In the genomic region with DNA sequence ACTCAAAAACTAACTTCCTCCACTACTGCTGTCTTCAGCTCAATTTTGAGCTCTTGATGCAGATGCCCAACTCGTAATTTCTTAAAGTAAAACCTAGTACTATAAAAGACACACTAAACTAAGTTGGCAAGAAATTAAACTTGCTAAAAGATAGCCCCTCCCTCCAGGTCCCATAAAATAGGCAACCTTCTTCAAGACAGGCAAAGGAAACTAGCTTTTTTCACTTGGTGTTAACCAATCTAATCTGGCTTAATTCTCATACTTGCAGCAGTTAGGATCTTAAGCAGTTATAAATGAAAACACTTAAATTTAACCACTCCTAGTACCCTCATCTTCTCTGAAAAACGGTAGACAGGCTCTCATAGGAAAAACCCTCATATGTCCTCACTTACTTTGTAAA, we compare ENCODE assay signal across 8 mouse cellular contexts. TPM values are rescaled to one million over a fixed set of nuclear protein-coding genes. Genes with fewer than 3 reads are reported as not detected.
DNase-seq lines count a peak whose midpoint lies in the region; ATAC-seq and TF ChIP-seq lines count a peak whose summit lies in the region.

No protein-coding gene starts in this region.

- TF ChIP-seq EP300 in liver, embryonic 14.5 days (IDR thresholded peaks at IDR 0.05; ENCODE audit: low read depth) = no peak

- peak overlapping the region; percentile 74 for H3K4me3 ChIP-seq in erythroblast, embryonic 14.5 days (replicated peaks)
- H3K4me3 ChIP-seq in neural tube, embryonic 11.5 days (ENCODE audit: low read depth, low read length) = peak overlapping the region; percentile 96; the same call in 1 of the 2 replicates
- H3K4me3 ChIP-seq in liver, embryonic 14.5 days (ENCODE audit: insufficient read depth in 1 of 2, low read depth in 2 of 2, low read length in 2 of 2) = peak overlapping the region in 1 of 2 experiments; percentile 96; a peak in 2 of 4 replicates

- WGBS in neural tube, embryonic 11.5 days = 27% methylated on average over 2 of the region's 2 CpGs
- 14% methylated on average over 2 of the region's 2 CpGs for WGBS in liver, embryonic 14.5 days (ENCODE audit: insufficient replicate concordance)

- DNase-seq in neural tube, embryonic 11.5 days (ENCODE audit: low spot score) = no peak
- no peak for DNase-seq in neural tube, embryonic 10.5 days (ENCODE audit: extremely low spot score, low spot score)
- DNase-seq in liver, embryonic 14.5 days (ENCODE audit: low read depth in 3 of 3, low spot score in 3 of 3) = no peak
- DNase-seq in adrenal gland, adult (ENCODE audit: inconsistent age in 2 of 2, low spot score in 1 of 2) = no peak
- no peak for DNase-seq in kidney, postnatal 14 days
- DNase-seq in urinary bladder, postnatal 14 days (ENCODE audit: low spot score) = no peak

- TF ChIP-seq CTCF in liver, embryonic 14.5 days (IDR thresholded peaks at IDR 0.05; ENCODE audit: low read depth) = no peak

- H3K27me3 ChIP-seq in erythroblast, embryonic 14.5 days (ENCODE audit: control insufficient read depth) = no peaks in the 10 kb centered on the region
- no peaks in the 10 kb centered on the region for H3K27me3 ChIP-seq in neural tube, embryonic 11.5 days (ENCODE audit: control insufficient read depth, insufficient read depth, low read length)
- H3K27me3 ChIP-seq in liver, embryonic 14.5 days (ENCODE audit: control insufficient read depth, insufficient read depth, low read length) = no peaks in the 10 kb centered on the region

- H3K4me2 ChIP-seq in neural tube, embryonic 11.5 days (ENCODE audit: low read depth) = peak overlapping the region; percentile 71
- H3K4me2 ChIP-seq in liver, embryonic 14.5 days (ENCODE audit: low read depth) = peak overlapping the region; percentile 97

- H3K27ac ChIP-seq in neural tube, embryonic 11.5 days (ENCODE audit: low read depth, low read length) = no peak overlapping the region
- H3K27ac ChIP-seq in liver, embryonic 14.5 days = no peak overlapping the region

- H3K4me1 ChIP-seq in erythroblast, embryonic 14.5 days (ENCODE audit: control insufficient read depth) = peaks cover 40% of the 10 kb centered on the region
- H3K4me1 ChIP-seq in neural tube, embryonic 11.5 days (ENCODE audit: control insufficient read depth, insufficient read depth, low read length) = peaks cover 11% of the 10 kb centered on the region
- peaks cover 6 to 11% of the 10 kb centered on the region in 2 experiments for H3K4me1 ChIP-seq in liver, embryonic 14.5 days (replicated peaks; ENCODE audit: control insufficient read depth in 2 of 2, insufficient read depth in 2 of 2, low read length in 1 of 2)

- peaks cover 6% of the 10 kb centered on the region for H3K36me3 ChIP-seq in erythroblast, embryonic 14.5 days (ENCODE audit: control insufficient read depth)
- H3K36me3 ChIP-seq in neural tube, embryonic 11.5 days (ENCODE audit: control insufficient read depth, insufficient read depth, low read length) = no peaks in the 10 kb centered on the region
- H3K36me3 ChIP-seq in liver, embryonic 14.5 days (replicated peaks; ENCODE audit: control insufficient read depth, insufficient read depth, low read depth) = no peaks in the 10 kb centered on the region

- no peak overlapping the region; the same call in 1 of the 2 replicates for H3K9ac ChIP-seq in neural tube, embryonic 11.5 days (ENCODE audit: low read length)
- peak overlapping the region; percentile 28 for H3K9ac ChIP-seq in liver, embryonic 14.5 days (replicated peaks)

- H3K9me3 ChIP-seq in erythroblast, embryonic 14.5 days (ENCODE audit: control insufficient read depth, low read length) = no peaks in the 10 kb centered on the region
- H3K9me3 ChIP-seq in neural tube, embryonic 11.5 days (ENCODE audit: control insufficient read depth, low read length) = no peaks in the 10 kb centered on the region
- no peaks in the 10 kb centered on the region for H3K9me3 ChIP-seq in liver, embryonic 14.5 days (ENCODE audit: control insufficient read depth, low read length)

- ATAC-seq in erythroblast, adult 5-6 weeks (replicated peaks; ENCODE audit: low FRiP score, poor library complexity, severe bottlenecking) = no peak
- no peak for ATAC-seq in neural tube, embryonic 11.5 days (ENCODE audit: insufficient read depth, low FRiP score, low TSS enrichment)
- ATAC-seq in liver, embryonic 14.5 days (ENCODE audit: insufficient read depth) = no peak

RNA-seq across cellular contexts. Expression of gene Bptf, which starts 2.3 kb away (rescaled TPM):
- 6.8 and 9.7 TPM in 2 replicates for polyA plus RNA-seq in erythroblast, embryonic 14.5 days (2012)
- total RNA-seq in erythroblast, adult 5-6 weeks (2015; ENCODE audit: low replicate concordance) = 30.4 and 37.8 TPM in 2 replicates
- 34.2 and 41.3 TPM in 2 replicates for total RNA-seq in erythroblast, adult 5-6 weeks (2017; ENCODE audit: low replicate concordance)
- 37.6 and 39.3 TPM in 2 replicates for polyA plus RNA-seq in neural tube, embryonic 11.5 days (2014; fragmentation: Nextera tagmentation; extraction: Ambion mirVana)
- polyA plus RNA-seq in liver, embryonic 14.5 days (2012; rRNA removed) = 7.1 and 10.3 TPM in 2 replicates
- 7.5 and 7.9 TPM in 2 replicates for polyA plus RNA-seq in liver, embryonic 14.5 days (2014; fragmentation: Nextera tagmentation; extraction: Ambion mirVana)

RNA-seq across cellular contexts. Expression of gene Nol11, which starts 59.5 kb away (rescaled TPM):
- polyA plus RNA-seq in erythroblast, embryonic 14.5 days (2012) = 0.03 and 0.13 TPM in 2 replicates
- total RNA-seq in erythroblast, adult 5-6 weeks (2015; ENCODE audit: low replicate concordance) = 10.2 and 18.6 TPM in 2 replicates
- total RNA-seq in erythroblast, adult 5-6 weeks (2017; ENCODE audit: low replicate concordance) = 9.9 and 10.7 TPM in 2 replicates
- 69.8 and 74.0 TPM in 2 replicates for polyA plus RNA-seq in neural tube, embryonic 11.5 days (2014; fragmentation: Nextera tagmentation; extraction: Ambion mirVana)
- polyA plus RNA-seq in liver, embryonic 14.5 days (2012; rRNA removed) = 7.0 and 11.3 TPM in 2 replicates
- 19.9 and 20.5 TPM in 2 replicates for polyA plus RNA-seq in liver, embryonic 14.5 days (2014; fragmentation: Nextera tagmentation; extraction: Ambion mirVana)
